Mouse (Mus musculus): Measurements from ENCODE around the gene Nr1d1. TPM values are rescaled to one million over a fixed set of nuclear protein-coding genes. Genes with fewer than 3 reads are reported as not detected.
"Not testable (repeated sequence)": the region's sequence is repeated elsewhere in the genome, so short reads cannot be mapped to it uniquely, and the experiment has no call there.

The Nr1d1 gene
- polyA plus RNA-seq, 1 experiment = 206 TPM

DNA sequence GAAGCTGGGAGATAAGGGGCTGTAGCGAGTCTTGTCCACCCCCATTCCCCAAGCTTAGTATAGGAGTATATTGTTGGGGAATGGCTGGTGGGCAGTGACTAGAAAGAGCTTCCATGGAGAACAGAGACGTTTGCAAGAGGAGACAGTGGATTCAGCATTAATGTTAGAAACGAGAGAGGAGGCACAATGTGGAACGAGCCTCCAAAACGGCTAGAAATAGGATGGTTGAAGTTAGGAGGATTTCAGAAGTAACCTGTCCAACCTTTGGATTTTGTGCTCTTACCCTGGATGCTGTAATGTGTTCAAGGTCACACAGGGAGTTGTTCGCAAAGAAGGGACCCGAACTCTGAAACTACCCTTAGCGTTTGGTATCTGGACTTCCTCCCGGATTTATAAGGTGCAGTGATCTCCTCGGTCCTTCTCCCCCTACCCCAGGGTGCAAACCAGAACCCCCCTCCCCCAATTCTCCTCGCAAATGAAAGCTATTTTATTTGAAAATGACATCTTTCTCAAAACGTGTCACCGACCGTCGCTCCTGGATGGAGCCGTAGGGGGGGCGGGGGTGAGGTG lies 34.0 kb downstream of the Nr1d1 start:
- H3K27me3 ChIP-seq (ENCODE audit: control insufficient read depth, insufficient read depth, low read length) = no peaks in the 10 kb centered on the region
- H3K27ac ChIP-seq (ENCODE audit: insufficient read depth, low read depth, low read length) = peak overlapping the region; percentile 64
- H3K4me3 ChIP-seq (ENCODE audit: low read depth, low read length) = peak overlapping the region; percentile 64
- under 1% methylated on average over 17 of the region's 17 CpGs for WGBS
- TF ChIP-seq POLR2A (IDR thresholded peaks at IDR 0.05; ENCODE audit: low read depth, low read length) (no peak), CTCF (IDR thresholded peaks at IDR 0.05; ENCODE audit: extremely low read depth, insufficient read length, insufficient replicate concordance, low read depth, low read length) (no peak)
- no peaks in the 10 kb centered on the region for H3K36me3 ChIP-seq (ENCODE audit: control insufficient read depth, insufficient read depth, low read length)
- peaks cover 27% of the 10 kb centered on the region; the same call in 1 of the 2 replicates for H3K4me1 ChIP-seq (ENCODE audit: control insufficient read depth, insufficient read depth, insufficient read length, low read length)

- H3K4me1 ChIP-seq (ENCODE audit: control insufficient read depth, insufficient read depth, insufficient read length, low read length) = peaks cover 21% of the 10 kb centered on the region; the same call in 1 of the 2 replicates
- H3K27me3 ChIP-seq (ENCODE audit: control insufficient read depth, insufficient read depth, low read length) = no peaks in the 10 kb centered on the region
- H3K4me3 ChIP-seq (ENCODE audit: low read depth, low read length) = peak within 1 kb of the TSS; percentile 64
- whole genome bisulfite sequencing = under 1% methylated on average over 22 of the region's 22 CpGs
- peak within 1 kb of the TSS; percentile 64 for H3K27ac ChIP-seq (ENCODE audit: insufficient read depth, low read depth, low read length)
- no peaks in the 10 kb centered on the region for H3K36me3 ChIP-seq (ENCODE audit: control insufficient read depth, insufficient read depth, low read length)
- TF ChIP-seq CTCF (IDR thresholded peaks at IDR 0.05; ENCODE audit: extremely low read depth, insufficient read length, insufficient replicate concordance, low read depth, low read length) (no peak), POLR2A (IDR thresholded peaks at IDR 0.05; ENCODE audit: low read depth, low read length) (no peak)
Observed at GRCm38 (mm10) chr11:98740393-98741050, 34.6 kb downstream of the Nr1d1 start, which contains the start of gene Thra. Gene Thra (plus strand): TSS chr11:98740638.

GRCm38 (mm10) chr11:98740026-98740392 lies 35.1 kb downstream of the Nr1d1 start:
- peak overlapping the region; percentile 59; the same call in 1 of the 2 replicates for H3K4me3 ChIP-seq (ENCODE audit: low read depth, low read length)
- H3K36me3 ChIP-seq (ENCODE audit: control insufficient read depth, insufficient read depth, low read length) = no peaks in the 10 kb centered on the region
- 9% methylated on average over 8 of the region's 8 CpGs for WGBS
- H3K27ac ChIP-seq (ENCODE audit: insufficient read depth, low read depth, low read length) = peak overlapping the region; percentile 64; the same call in 1 of the 2 replicates
- peaks cover 20% of the 10 kb centered on the region; the same call in 1 of the 2 replicates for H3K4me1 ChIP-seq (ENCODE audit: control insufficient read depth, insufficient read depth, insufficient read length, low read length)
- no peaks in the 10 kb centered on the region for H3K27me3 ChIP-seq (ENCODE audit: control insufficient read depth, insufficient read depth, low read length)
- TF ChIP-seq CTCF (IDR thresholded peaks at IDR 0.05; ENCODE audit: extremely low read depth, insufficient read length, insufficient replicate concordance, low read depth, low read length) = no peak
- no peak for TF ChIP-seq POLR2A (IDR thresholded peaks at IDR 0.05; ENCODE audit: low read depth, low read length)

GRCm38 (mm10) chr11:98738925-98739324 lies 36.2 kb downstream of the Nr1d1 start:
- TF ChIP-seq CTCF (IDR thresholded peaks at IDR 0.05; ENCODE audit: extremely low read depth, insufficient read length, insufficient replicate concordance, low read depth, low read length) (no peak), POLR2A (IDR thresholded peaks at IDR 0.05; ENCODE audit: low read depth, low read length) (no peak)
- 69% methylated on average over 9 of the region's 9 CpGs for WGBS

DNA sequence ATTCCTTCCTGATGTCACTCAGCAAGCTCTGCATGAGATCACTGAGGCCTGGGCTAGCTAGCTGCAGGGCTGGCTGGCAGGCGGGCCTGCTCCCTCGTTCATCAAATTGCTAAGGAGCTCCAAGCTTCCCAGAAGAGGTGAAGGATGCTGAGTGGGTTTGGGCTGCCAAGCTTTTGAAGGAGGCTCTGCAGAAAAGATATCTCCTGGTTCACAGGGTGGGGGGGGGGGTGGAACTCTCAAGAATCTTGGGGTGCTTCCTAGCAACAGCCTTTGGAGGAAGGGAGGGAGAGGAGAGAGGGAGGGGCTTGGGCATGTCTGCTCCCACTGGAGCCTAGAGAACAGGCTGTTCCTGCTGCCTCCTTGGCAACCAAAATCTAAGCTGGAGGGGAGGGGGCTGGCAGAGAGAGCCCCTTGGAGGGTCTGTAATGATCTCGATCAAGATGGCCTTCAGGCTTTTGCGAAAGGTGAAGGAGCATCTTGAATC lies 36.7 kb downstream of the Nr1d1 start:
- Histone ChIP-seq H3K27ac (ENCODE audit: insufficient read depth, low read depth, low read length) (no peak overlapping the region), H3K4me3 (ENCODE audit: low read depth, low read length) (no peak overlapping the region), H3K4me1 (ENCODE audit: control insufficient read depth, insufficient read depth, insufficient read length, low read length) (peaks cover 7% of the 10 kb centered on the region; the same call in 1 of the 2 replicates), H3K36me3 (ENCODE audit: control insufficient read depth, insufficient read depth, low read length) (no peaks in the 10 kb centered on the region), H3K27me3 (ENCODE audit: control insufficient read depth, insufficient read depth, low read length) (no peaks in the 10 kb centered on the region)
- TF ChIP-seq POLR2A (IDR thresholded peaks at IDR 0.05; ENCODE audit: low read depth, low read length) = no peak
- no peak for TF ChIP-seq CTCF (IDR thresholded peaks at IDR 0.05; ENCODE audit: extremely low read depth, insufficient read length, insufficient replicate concordance, low read depth, low read length)
- 81% methylated on average over 4 of the region's 4 CpGs for WGBS

More at GRCm38 (mm10) chr11:98738925-98739324, 36.2 kb downstream of the Nr1d1 start:
- peaks cover 11% of the 10 kb centered on the region; the same call in 1 of the 2 replicates for H3K4me1 ChIP-seq (ENCODE audit: control insufficient read depth, insufficient read depth, insufficient read length, low read length)
- H3K27me3 ChIP-seq (ENCODE audit: control insufficient read depth, insufficient read depth, low read length) = no peaks in the 10 kb centered on the region
- H3K36me3 ChIP-seq (ENCODE audit: control insufficient read depth, insufficient read depth, low read length) = no peaks in the 10 kb centered on the region
- no peak overlapping the region for H3K27ac ChIP-seq (ENCODE audit: insufficient read depth, low read depth, low read length)
- H3K4me3 ChIP-seq (ENCODE audit: low read depth, low read length) = no peak overlapping the region

GRCm38 (mm10) chr11:98737220-98737619 lies 37.9 kb downstream of the Nr1d1 start:
- not testable (repeated sequence) for H3K36me3 ChIP-seq (ENCODE audit: control insufficient read depth, insufficient read depth, low read length); H3K27me3 ChIP-seq (ENCODE audit: control insufficient read depth, insufficient read depth, low read length); H3K4me3 ChIP-seq (ENCODE audit: low read depth, low read length); H3K27ac ChIP-seq (ENCODE audit: insufficient read depth, low read depth, low read length); H3K4me1 ChIP-seq (ENCODE audit: control insufficient read depth, insufficient read depth, insufficient read length, low read length)
- WGBS = 44% methylated on average over 2 of the region's 2 CpGs

- no peak for TF ChIP-seq POLR2A (IDR thresholded peaks at IDR 0.05; ENCODE audit: low read depth, low read length)
- TF ChIP-seq CTCF (IDR thresholded peaks at IDR 0.05; ENCODE audit: extremely low read depth, insufficient read length, insufficient replicate concordance, low read depth, low read length) = no peak
- 93% methylated on average over 1 of the region's 1 CpGs for WGBS
- no peaks in the 10 kb centered on the region for H3K27me3 ChIP-seq (ENCODE audit: control insufficient read depth, insufficient read depth, low read length)
- no peak overlapping the region for H3K4me3 ChIP-seq (ENCODE audit: low read depth, low read length)
- H3K36me3 ChIP-seq (ENCODE audit: control insufficient read depth, insufficient read depth, low read length) = no peaks in the 10 kb centered on the region
- no peak overlapping the region for H3K27ac ChIP-seq (ENCODE audit: insufficient read depth, low read depth, low read length)
- H3K4me1 ChIP-seq (ENCODE audit: control insufficient read depth, insufficient read depth, insufficient read length, low read length) = peaks cover 4% of the 10 kb centered on the region; the same call in 1 of the 2 replicates
Observed at GRCm38 (mm10) chr11:98736176-98736575, 39.0 kb downstream of the Nr1d1 start.
